Mouse (Mus musculus) G1E (cell line): ENCODE measurements around the gene Pxn. TPM values are rescaled to one million over a fixed set of nuclear protein-coding genes. Genes with fewer than 3 reads are reported as not detected.
"Not testable (repeated sequence)": the region's sequence is repeated elsewhere in the genome, so short reads cannot be mapped to it uniquely, and the experiment has no call there.

Source experiments
- ATAC-seq: 2 replicates; pipeline ENCODE4 v1.8.0; 2016; ENCODE audit warnings: mild to moderate bottlenecking; ENCODE audit not compliant: insufficient number of reproducible peaks, poor library complexity, low FRiP score, severe bottlenecking; ENCODE audit errors: extremely low read depth
- DNase-seq: peaks from one replicate; pipeline ENCODE4 v3.0.0; 2012; ENCODE audit warnings: low spot score
- H3K27me3 ChIP-seq: 2 replicates; pipeline ENCODE4 v1.6.1; 2012; ENCODE audit warnings: mild to moderate bottlenecking, low read length, inconsistent platforms; ENCODE audit not compliant: insufficient read depth
- H3K36me3 ChIP-seq: replicated peaks from 2 replicates; pipeline ENCODE3; 2012; ENCODE audit warnings: mild to moderate bottlenecking, inconsistent platforms
- H3K4me1 ChIP-seq: 2 replicates; pipeline ENCODE4 v1.6.1; 2012; ENCODE audit warnings: low read depth, low read length, inconsistent platforms, mixed read lengths; ENCODE audit not compliant: insufficient read depth
- H3K4me3 ChIP-seq: 2 replicates; pipeline ENCODE4 v1.5.1; 2012; ENCODE audit warnings: low read depth, mild to moderate bottlenecking, inconsistent platforms, low read length, moderate library complexity, mixed read lengths
- H3K9me3 ChIP-seq: replicated peaks from 2 replicates; pipeline ENCODE4 v1.6.1; 2012; ENCODE audit warnings: inconsistent platforms
- CTCF ChIP-seq: IDR thresholded peaks from 2 replicates; pipeline ENCODE4 v1.5.1; 2012; ENCODE audit warnings: low read depth, low read length, inconsistent platforms, mixed read lengths
- GATA1 ChIP-seq: IDR thresholded peaks from 2 replicates; pipeline ENCODE4 v1.6.1; 2012; ENCODE audit warnings: borderline replicate concordance, low read length, inconsistent platforms, mixed read lengths
- GATA2 ChIP-seq: IDR thresholded peaks from 2 replicates; pipeline ENCODE4 v1.6.1; 2012; ENCODE audit warnings: low read depth, low read length, inconsistent platforms, borderline replicate concordance
- POLR2AphosphoS5 ChIP-seq: IDR thresholded peaks from 2 replicates; pipeline ENCODE4 v1.6.1; 2012; ENCODE audit warnings: low read depth, low read length, inconsistent platforms; ENCODE audit not compliant: insufficient replicate concordance
- TAL1 ChIP-seq: conservative IDR thresholded peaks from 2 replicates; pipeline ENCODE4 v1.6.1; 2012; ENCODE audit warnings: low read depth, low read length, inconsistent platforms, mixed read lengths
- polyA plus RNA-seq: library from polyadenylated mRNA; stranded (reverse); fragments of >175 nt; gene quantifications from 2 replicates; pipeline ENCODE4 v1.2.3, GENCODE M21; 2012
- total RNA-seq, 2 experiments: library from RNA; stranded (forward) in 1 of 2; stranded (reverse) in 1 of 2; fragments of 200-1000 nt in 1 of 2; fragments of >200 nt in 1 of 2; fragmentation: Nextera tagmentation in 1 of 2; gene quantifications; 2 replicates each; pipeline ENCODE4 v1.2.3; 2014 to 2017

Pxn gene
- total and polyA plus RNA-seq, 3 experiments, result 14.2 to 62.9 (median 17.8) TPM

DNA sequence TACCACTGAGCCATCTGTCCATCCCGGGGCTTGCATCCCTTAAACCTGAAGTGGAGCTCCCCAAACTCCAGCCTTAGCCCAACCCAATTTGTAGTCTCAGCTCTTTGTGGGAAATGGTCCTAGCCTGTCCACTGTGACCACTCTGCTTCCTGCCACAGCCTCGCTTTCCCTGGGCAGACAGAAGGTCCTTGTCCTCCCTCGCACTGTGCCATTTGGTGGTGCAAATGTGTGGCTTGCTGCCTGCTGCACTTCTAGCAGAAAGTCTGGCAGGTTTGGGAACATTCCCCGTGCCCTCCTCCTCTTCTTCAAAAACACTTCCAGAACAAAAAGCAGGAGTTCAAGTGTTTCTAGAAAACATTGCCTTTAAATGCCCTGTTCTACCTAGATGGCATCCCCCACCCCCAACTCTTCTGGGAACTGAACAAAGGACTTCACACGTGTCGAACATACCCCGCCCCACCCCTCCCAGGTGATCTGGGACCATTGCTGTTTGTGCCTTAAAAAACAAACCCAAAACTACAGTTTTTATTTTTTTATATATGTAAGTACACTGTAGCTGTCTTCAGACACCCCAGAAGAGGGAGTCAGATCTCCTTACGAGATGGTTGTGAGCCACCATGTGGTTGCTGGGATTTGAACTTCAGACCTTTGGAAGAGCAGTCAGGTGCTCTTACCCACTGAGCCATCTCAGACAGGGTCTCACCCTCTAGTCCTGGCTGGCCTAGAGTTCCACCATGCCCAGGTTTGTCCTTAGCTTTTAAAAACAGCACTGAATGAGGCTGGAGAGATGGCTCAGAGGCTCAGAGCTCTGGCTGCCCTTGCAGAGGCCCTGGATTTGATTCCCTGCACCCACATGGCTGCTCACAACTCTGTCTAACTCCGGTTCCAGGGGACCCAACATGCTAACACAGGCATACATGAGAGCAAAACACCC lies 7.9 kb upstream of the Pxn start:
- TF ChIP-seq POLR2AphosphoS5, result no peak
- no peak for TF ChIP-seq GATA2
- TF ChIP-seq GATA1, result no peak
- no peak overlapping the region for H3K4me3 ChIP-seq
- H3K4me1 ChIP-seq, result peaks cover 8% of the 10 kb centered on the region
- ATAC-seq (no peak), DNase-seq (no peak)
- H3K27me3 ChIP-seq, result peaks cover 23% of the 10 kb centered on the region
- no peaks in the 10 kb centered on the region for H3K9me3 ChIP-seq
- H3K36me3 ChIP-seq, result no peaks in the 10 kb centered on the region

GRCm38 (mm10) chr5:115500383-115500935 lies 6.0 kb upstream of the Pxn start:
- Histone ChIP-seq H3K36me3 (no peaks in the 10 kb centered on the region), H3K4me1 (peaks cover 8% of the 10 kb centered on the region), H3K27me3 (peaks cover 25% of the 10 kb centered on the region), H3K9me3 (0 out of 2 replicates have a peak, but pooled peaks cover 4% of the 10 kb centered on the region), H3K4me3 (no peak overlapping the region)
- TF ChIP-seq GATA2 (no peak), CTCF (no peak), POLR2AphosphoS5 (no peak), GATA1 (no peak), TAL1 (no peak)
- DNase-seq (no peak), ATAC-seq (no peak)

DNA sequence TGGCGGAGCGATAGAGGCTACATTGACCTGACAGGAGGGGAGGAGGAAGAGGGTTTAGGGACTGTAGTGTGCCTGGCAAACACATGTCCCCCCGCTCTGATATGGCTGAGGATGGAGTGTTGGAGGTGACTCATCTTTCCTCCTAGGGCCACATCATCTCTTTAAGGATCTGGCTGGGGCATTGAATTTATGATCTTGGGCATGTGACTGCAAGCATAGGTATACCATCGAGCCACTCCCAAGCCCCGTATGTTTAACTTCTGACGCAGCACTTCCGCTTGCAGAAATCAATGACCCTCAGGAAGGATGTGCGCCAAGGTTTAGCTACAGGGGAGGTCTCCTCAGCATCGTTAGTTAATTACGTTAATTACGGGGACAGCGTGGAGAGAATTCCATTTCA lies 3.4 kb upstream of the Pxn start:
- H3K27me3 ChIP-seq, result peaks cover 31% of the 10 kb centered on the region
- H3K4me1 ChIP-seq, result peaks cover 18% of the 10 kb centered on the region
- ATAC-seq (no peak), DNase-seq (no peak)
- no peak overlapping the region for H3K4me3 ChIP-seq
- TF ChIP-seq GATA2, result no peak
- no peak for TF ChIP-seq CTCF
- no peak for TF ChIP-seq TAL1
- H3K9me3 ChIP-seq, result 0 out of 2 replicates have a peak, but pooled peaks cover 4% of the 10 kb centered on the region
- H3K36me3 ChIP-seq, result no peaks in the 10 kb centered on the region

- Histone ChIP-seq H3K4me1 (peaks cover 14% of the 10 kb centered on the region), H3K27me3 (peaks cover 31% of the 10 kb centered on the region)
- not testable (repeated sequence) for DNase-seq, H3K9me3 ChIP-seq, H3K4me3 ChIP-seq, ATAC-seq, H3K36me3 ChIP-seq
Measured at GRCm38 (mm10) chr5:115505617-115506016, 859 bp upstream of the Pxn start.

GRCm38 (mm10) chr5:115507267-115507980 lies 948 bp downstream of the Pxn start:
- Histone ChIP-seq H3K9me3 (0 out of 2 replicates have a peak, but pooled peaks cover 4% of the 10 kb centered on the region), H3K4me1 (peaks cover 14% of the 10 kb centered on the region), H3K4me3 (peak overlapping the region; percentile 93), H3K36me3 (peaks cover 8% of the 10 kb centered on the region), H3K27me3 (peaks cover 27% of the 10 kb centered on the region)
- TF ChIP-seq TAL1 (no peak), POLR2AphosphoS5 (no peak), GATA2 (no peak), CTCF (no peak), GATA1 (no peak)
- ATAC-seq, result no peak
- no peak for DNase-seq

GRCm38 (mm10) chr5:115507981-115508858 lies 1.7 kb downstream of the Pxn start:
- H3K4me1 ChIP-seq, result peaks cover 14% of the 10 kb centered on the region
- peaks cover 8% of the 10 kb centered on the region for H3K36me3 ChIP-seq
- no peak for TF ChIP-seq CTCF
- no peak for TF ChIP-seq GATA2
- no peak for TF ChIP-seq POLR2AphosphoS5
- TF ChIP-seq GATA1, result no peak
- TF ChIP-seq TAL1, result no peak
- ATAC-seq (no peak), DNase-seq (no peak)
- H3K9me3 ChIP-seq, result 0 out of 2 replicates have a peak, but pooled peaks cover 4% of the 10 kb centered on the region
- H3K4me3 ChIP-seq, result no peak overlapping the region
- H3K27me3 ChIP-seq, result peaks cover 22% of the 10 kb centered on the region
